Mouse (Mus musculus) heart, embryonic 10.5 days (tissue): ENCODE measurements around the gene Zbp1. TPM values are rescaled to one million over a fixed set of nuclear protein-coding genes. Genes with fewer than 3 reads are reported as not detected.
A peak's percentile ranks its signal among the peaks of the same experiment; 100 is the strongest.

Experiments
- DNase-seq: peaks from one replicate; pipeline ENCODE4 v3.0.0-alpha.2; 2017; ENCODE audit warnings: low spot score
- H3K27ac ChIP-seq: fragments of 300-500 bp; sonication (generic); 2 replicates; pipeline ENCODE4 v1.5.1; 2016; ENCODE audit warnings: mild to moderate bottlenecking
- H3K27me3 ChIP-seq: fragments of 300-500 bp; sonication (generic); 2 replicates; pipeline ENCODE4 v1.6.1; 2016; ENCODE audit warnings: mild to moderate bottlenecking; ENCODE audit not compliant: poor library complexity, insufficient read depth, severe bottlenecking
- H3K36me3 ChIP-seq: fragments of 300-500 bp; sonication (generic); 2 replicates; pipeline ENCODE4 v1.6.1; 2016; ENCODE audit warnings: mild to moderate bottlenecking, moderate library complexity
- H3K4me1 ChIP-seq: fragments of 300-500 bp; sonication (generic); 2 replicates; pipeline ENCODE4 v1.6.1; 2016; ENCODE audit warnings: mild to moderate bottlenecking
- H3K4me3 ChIP-seq: fragments of 300-500 bp; sonication (generic); 2 replicates; pipeline ENCODE4 v1.5.1; 2016; ENCODE audit warnings: mild to moderate bottlenecking, moderate library complexity
- H3K9me3 ChIP-seq: fragments of 300-500 bp; sonication (generic); 2 replicates; pipeline ENCODE4 v1.6.1; 2016; ENCODE audit warnings: mild to moderate bottlenecking, moderate library complexity
- WGBS: fragments of 180-500 bp; shearing (Covaris S2); methylation state at CpG from one replicate; pipeline ENCODE4 v1.1.7; 2016; 5-methylcytosine and 5-hydroxymethylcytosine counted together
- polyA plus RNA-seq: library from polyadenylated mRNA; unstranded; fragments of >200 nt; fragmentation: Nextera tagmentation; extraction: Ambion mirVana; gene quantifications from 2 replicates; pipeline ENCODE4 v1.2.1, GENCODE M21; 2016

The Zbp1 gene
- polyA plus RNA-seq, 1 experiment from 2014 or later = not detected

DNA sequence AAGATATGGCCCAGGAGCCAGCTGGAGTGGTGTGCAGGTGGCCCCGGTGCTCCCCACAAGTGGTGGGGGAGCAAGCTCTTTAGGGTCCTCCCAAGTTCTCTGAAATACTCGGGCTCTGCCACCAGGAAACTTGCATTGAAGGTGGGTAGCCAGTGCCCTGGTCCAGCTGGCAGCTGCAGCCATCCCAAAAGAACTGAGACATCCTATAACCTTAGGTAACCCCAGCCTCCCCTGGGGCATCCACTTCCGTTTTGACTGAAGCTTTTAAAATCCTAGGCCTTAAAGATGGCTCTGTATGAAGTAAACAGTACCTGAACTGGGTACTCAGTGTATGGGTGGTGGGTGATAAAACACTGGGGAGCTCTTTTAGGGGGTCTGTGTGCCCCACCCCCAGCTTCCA, 4.8 kb upstream of the Zbp1 start:
- Histone ChIP-seq H3K4me1 (no peaks in the 10 kb centered on the region), H3K27me3 (peaks cover 19% of the 10 kb centered on the region), H3K27ac (no peak overlapping the region), H3K36me3 (peaks cover 17% of the 10 kb centered on the region), H3K9me3 (no peaks in the 10 kb centered on the region), H3K4me3 (no peak overlapping the region)
- DNase-seq = no peak
- 74% methylated on average over 3 of the region's 3 CpGs for WGBS

DNA sequence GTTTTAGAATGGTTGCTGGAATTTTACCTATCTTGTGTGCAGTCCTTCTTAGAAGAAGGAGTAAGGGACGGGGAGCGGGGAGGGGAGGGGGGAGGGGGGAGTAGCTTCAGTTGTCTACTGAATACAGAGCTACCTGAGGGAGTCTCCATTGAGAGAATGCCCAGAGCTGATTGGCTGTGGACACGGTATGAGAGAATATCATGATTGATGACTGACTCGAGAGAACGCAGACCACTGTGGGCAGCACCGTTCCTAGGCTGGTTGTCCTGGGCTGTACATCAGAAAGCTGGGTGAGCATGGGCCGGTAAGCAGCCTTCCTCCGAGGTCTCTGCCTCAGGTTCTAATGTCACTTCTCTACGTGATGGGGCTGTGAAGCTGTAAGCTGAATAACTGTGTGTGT, 2.0 kb upstream of the Zbp1 start:
- DNase-seq = peak; percentile 55
- no peak overlapping the region for H3K27ac ChIP-seq
- peaks cover 26% of the 10 kb centered on the region for H3K27me3 ChIP-seq
- no peak overlapping the region for H3K4me3 ChIP-seq
- H3K9me3 ChIP-seq = no peaks in the 10 kb centered on the region
- H3K4me1 ChIP-seq = no peaks in the 10 kb centered on the region
- 89% methylated on average over 9 of the region's 9 CpGs for WGBS
- H3K36me3 ChIP-seq = no peaks in the 10 kb centered on the region

DNA sequence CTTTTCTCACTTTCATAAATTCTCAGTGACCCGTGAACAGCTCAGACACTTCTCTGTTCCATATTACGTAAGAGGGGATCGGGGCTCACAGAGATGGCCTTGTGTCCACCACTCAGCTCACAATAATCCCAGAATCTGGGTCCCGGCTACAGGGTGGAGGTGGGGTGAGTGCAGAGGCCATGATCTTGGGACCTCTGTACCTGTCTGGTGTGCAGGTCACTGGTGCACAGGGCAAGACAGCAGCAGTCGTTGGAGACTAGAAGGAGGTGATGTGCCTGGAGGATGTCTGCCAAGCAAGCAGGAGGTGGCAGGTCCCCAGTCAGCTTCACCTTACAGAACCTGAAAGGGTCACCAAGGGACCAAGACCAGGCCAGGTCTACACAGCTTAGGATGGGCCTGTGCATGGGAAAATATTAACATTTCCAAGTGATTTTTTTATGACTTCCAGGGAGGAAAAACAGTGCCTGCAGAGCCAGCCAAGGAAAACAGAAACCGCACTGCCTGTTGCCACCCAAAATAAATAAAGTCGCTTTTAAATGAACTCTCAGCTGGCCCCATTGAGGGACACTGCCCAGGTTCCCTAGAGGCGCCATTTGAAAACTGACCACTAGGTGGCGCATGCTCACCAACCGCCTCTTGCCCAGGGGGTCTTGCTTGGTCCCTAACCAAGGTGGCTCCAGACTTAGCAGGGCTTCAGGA, 682 bp upstream of the Zbp1 start:
- no peak overlapping the region for H3K4me3 ChIP-seq
- peak; percentile 78 for DNase-seq
- H3K9me3 ChIP-seq = no peaks in the 10 kb centered on the region
- H3K36me3 ChIP-seq = no peaks in the 10 kb centered on the region
- WGBS = 45% methylated on average over 10 of the region's 10 CpGs
- no peak overlapping the region for H3K27ac ChIP-seq
- H3K27me3 ChIP-seq = peaks cover 25% of the 10 kb centered on the region
- no peaks in the 10 kb centered on the region for H3K4me1 ChIP-seq

DNA sequence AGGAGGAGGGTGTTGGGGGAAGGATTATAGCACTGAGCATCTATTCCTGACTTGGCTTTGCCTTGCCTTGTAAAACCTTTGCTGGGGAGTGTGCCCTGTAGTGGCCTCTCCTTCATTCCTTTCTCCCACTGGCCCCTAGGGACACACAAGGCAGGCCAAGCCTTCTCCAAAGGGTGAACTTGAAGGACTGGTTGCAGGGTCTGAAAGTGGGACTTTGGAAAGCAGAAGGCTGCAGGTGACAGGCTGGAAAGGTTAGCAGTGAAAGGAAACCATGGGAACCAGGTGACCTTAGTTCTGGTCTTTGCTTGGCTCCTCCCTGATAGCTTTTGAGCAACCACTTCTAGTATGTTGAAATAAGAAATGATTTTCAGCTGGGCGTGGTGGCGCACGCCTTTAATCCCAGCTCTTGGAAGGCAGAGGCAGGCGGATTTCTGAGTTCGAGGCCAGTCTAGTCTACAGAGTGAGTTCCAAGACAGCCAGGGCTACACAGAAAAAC, 912 bp downstream of the Zbp1 start:
- H3K4me1 ChIP-seq = no peaks in the 10 kb centered on the region
- H3K4me3 ChIP-seq = no peak overlapping the region
- peaks cover 25% of the 10 kb centered on the region for H3K27me3 ChIP-seq
- no peaks in the 10 kb centered on the region for H3K36me3 ChIP-seq
- H3K27ac ChIP-seq = no peak overlapping the region
- WGBS = 84% methylated on average over 5 of the region's 5 CpGs
- H3K9me3 ChIP-seq = no peaks in the 10 kb centered on the region
- DNase-seq = peak; percentile 47

DNA sequence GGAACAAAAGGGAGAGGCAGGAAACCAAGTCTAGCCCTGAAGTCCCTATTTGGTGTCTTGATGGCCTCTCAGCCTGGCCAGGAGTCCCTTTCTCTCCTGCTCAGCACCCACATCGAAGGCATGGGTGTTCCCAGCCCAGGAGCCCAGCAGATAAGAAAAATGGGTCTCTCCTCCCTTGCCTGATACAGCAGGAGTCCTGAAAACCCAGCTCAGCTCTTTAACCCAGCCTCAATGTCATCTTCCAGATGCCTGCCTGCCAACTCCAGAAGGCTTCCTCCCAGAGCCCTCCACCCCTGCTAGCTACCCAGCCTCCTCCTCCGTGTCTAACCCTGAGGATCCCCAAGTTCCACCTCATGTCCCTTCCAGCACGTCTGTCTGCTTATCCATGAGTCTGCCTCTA, 1.5 kb downstream of the Zbp1 start:
- Histone ChIP-seq H3K36me3 (no peaks in the 10 kb centered on the region), H3K27me3 (peaks cover 25% of the 10 kb centered on the region), H3K27ac (no peak overlapping the region), H3K4me1 (no peaks in the 10 kb centered on the region), H3K4me3 (no peak overlapping the region), H3K9me3 (no peaks in the 10 kb centered on the region)
- DNase-seq = peak; percentile 58
- WGBS = 58% methylated on average over 3 of the region's 3 CpGs

DNA sequence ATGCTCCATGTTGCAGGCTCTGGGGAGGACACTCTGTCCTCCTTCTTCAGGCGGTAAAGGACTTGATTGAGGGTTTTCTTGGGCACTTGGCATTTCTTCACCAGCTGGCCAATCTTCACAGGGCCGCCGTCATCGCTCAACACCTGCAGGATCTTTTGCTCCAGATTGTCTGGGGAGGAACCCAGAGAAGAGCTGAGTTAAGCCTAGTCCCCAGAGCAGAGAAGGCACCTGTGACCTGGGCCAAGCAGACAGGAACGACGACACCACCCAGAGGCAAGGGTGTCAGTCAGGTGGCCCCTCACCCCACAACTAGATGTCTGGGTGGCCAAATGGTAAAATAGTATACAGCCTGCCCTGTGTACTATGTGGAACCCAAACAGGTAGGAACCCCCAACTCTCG, 1.9 kb downstream of the Zbp1 start:
- no peaks in the 10 kb centered on the region for H3K36me3 ChIP-seq
- no peaks in the 10 kb centered on the region for H3K4me1 ChIP-seq
- DNase-seq = peak; percentile 62
- H3K4me3 ChIP-seq = no peak overlapping the region
- peaks cover 25% of the 10 kb centered on the region for H3K27me3 ChIP-seq
- WGBS = 87% methylated on average over 7 of the region's 7 CpGs
- no peak overlapping the region for H3K27ac ChIP-seq
- no peaks in the 10 kb centered on the region for H3K9me3 ChIP-seq

DNA sequence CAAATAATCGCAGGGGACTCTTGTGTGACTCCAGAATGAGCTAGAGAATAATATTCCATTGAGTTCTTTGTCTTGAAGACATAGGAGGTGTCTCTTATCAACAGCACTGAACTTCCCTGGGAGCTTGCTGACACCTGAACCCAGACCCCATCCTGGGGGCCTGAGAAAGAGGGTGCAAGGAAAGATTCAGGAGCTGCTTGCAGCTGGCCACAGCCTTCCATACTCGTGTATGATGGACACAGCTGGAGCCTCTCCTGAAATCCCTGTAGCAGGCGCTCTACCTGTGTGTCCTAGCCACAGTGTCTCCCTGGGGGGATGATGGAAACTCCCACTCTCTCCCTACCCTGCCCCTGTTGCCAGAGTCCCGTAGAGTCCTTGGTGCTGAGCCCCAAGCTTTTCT, 6.5 kb downstream of the Zbp1 start:
- Histone ChIP-seq H3K4me3 (no peak overlapping the region), H3K9me3 (no peaks in the 10 kb centered on the region), H3K27me3 (peaks cover 16% of the 10 kb centered on the region), H3K27ac (no peak overlapping the region), H3K4me1 (no peaks in the 10 kb centered on the region), H3K36me3 (no peaks in the 10 kb centered on the region)
- DNase-seq = peak; percentile 56
- WGBS = 60% methylated on average over 4 of the region's 4 CpGs

DNA sequence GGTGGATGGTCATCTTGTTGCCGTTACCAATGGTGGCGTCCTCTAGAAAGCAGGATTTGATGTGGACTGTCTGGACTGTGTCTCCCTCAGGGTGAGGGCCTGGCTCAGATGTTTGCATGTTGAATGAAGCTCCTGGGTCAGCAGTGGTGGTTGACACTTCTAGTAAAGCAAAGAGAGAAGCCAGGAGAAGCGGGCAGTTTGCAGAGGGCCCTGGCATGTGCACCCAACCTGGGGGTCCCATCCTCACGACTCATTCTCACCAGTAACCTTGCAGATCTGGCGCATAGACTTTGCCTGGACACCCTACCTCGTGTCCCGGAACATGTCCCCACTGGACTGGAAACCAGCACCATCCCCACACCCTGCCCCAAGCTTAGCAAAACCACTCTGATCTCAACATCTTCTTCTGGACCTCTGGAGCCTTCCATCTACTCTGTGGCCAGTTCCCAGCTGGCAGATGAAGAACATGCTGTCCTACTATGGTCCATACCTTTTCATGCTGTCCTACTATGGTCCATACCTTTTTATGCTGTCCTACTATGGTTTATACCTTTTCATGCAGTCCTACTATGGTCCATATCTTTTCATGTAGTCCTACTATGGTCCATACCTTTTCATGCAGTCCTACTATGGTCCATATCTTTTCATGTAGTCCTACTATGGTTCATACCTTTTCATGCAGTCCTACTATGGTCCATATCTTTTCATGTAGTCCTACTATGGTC, 9.5 kb downstream of the Zbp1 start:
- no peak overlapping the region for H3K27ac ChIP-seq
- 86% methylated on average over 7 of the region's 7 CpGs for WGBS
- H3K9me3 ChIP-seq = no peaks in the 10 kb centered on the region
- H3K4me1 ChIP-seq = no peaks in the 10 kb centered on the region
- peak; percentile 64 for DNase-seq
- H3K4me3 ChIP-seq = no peak overlapping the region
- H3K27me3 ChIP-seq = peaks cover 7% of the 10 kb centered on the region; the same call in 1 of the 2 replicates
- H3K36me3 ChIP-seq = no peaks in the 10 kb centered on the region

DNA sequence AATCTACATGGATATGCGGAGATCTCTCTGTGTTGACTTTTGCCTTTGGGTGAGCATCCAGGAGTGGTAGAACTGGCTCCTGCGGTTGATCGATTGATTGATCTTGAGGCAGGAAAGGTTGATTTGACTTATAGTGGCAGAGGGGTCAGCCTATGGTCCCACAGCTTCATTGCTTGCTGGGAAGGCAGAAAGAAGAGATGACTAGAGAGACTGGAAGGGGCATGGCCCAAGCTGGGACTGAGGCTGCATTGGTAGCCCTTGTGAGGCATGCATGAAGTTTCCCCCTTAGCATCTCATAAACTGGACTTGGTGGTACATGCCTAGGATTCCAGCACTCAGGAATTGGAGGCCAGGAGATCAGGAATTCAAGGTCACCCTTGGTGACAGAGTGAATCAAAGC, 11.7 kb downstream of the Zbp1 start:
- WGBS = 87% methylated on average over 3 of the region's 3 CpGs
- no peak overlapping the region for H3K27ac ChIP-seq
- DNase-seq = peak; percentile 66
- no peaks in the 10 kb centered on the region for H3K9me3 ChIP-seq
- H3K36me3 ChIP-seq = no peaks in the 10 kb centered on the region
- H3K27me3 ChIP-seq = peaks cover 7% of the 10 kb centered on the region; the same call in 1 of the 2 replicates
- H3K4me1 ChIP-seq = no peaks in the 10 kb centered on the region
- no peak overlapping the region for H3K4me3 ChIP-seq

DNA sequence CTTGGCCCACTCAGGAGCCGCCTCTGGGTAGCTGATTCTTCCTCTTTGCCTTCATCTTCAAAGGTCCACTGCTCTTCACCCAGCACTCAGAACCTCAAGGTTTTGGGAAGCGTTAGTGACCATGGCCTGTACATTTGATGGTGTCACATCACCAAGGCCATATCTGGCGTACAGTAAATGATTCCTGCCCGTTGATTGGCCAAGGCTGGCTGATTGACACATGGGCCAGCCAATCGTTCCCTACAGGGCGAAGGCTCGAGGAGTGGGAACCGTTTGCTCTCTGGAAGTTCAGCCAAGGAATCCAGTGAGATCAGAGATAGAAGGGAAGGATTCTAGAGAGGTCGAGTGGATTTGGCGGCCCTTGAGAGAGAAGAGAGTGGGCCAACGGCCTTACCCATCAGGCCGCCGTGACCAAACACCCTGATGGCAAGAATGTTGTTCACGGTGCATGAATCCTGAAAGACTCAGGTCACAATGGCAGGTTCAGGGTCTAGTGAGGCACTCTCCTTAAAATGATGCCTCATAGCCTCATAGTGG, 13.1 kb downstream of the Zbp1 start:
- whole genome bisulfite sequencing = 87% methylated on average over 14 of the region's 14 CpGs

DNA sequence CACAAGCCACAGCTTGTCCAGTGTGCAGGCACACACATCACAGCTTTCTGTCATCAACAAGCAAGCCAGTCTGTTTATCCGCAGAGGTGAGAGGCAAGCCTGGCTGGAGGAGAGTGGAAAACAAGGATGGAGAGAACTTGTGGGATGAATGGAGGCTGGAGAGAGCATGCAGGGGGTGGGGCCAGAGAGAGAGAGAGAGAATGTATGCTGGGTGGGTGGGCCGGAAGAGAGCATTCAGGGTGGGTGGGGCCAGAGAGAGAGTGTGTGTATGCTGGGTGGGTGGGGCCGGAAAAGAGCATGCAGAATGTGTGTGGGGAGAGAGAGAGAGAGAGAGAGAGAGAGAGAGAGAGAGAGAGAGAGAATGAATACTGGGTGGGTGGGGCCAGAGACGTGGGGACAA, 14.1 kb downstream of the Zbp1 start:
- Histone ChIP-seq H3K4me1 (no peaks in the 10 kb centered on the region), H3K9me3 (no peaks in the 10 kb centered on the region), H3K4me3 (no peak overlapping the region), H3K27me3 (0 out of 2 replicates have a peak, but pooled peaks cover 4% of the 10 kb centered on the region), H3K36me3 (no peaks in the 10 kb centered on the region), H3K27ac (no peak overlapping the region)
- WGBS = 62% methylated on average over 4 of the region's 4 CpGs
- DNase-seq = peak; percentile 53

More for the DNA sequence above, 13.1 kb downstream of the Zbp1 start:
- H3K36me3 ChIP-seq = no peaks in the 10 kb centered on the region
- H3K4me1 ChIP-seq = no peaks in the 10 kb centered on the region
- no peak overlapping the region for H3K4me3 ChIP-seq
- no peak overlapping the region for H3K27ac ChIP-seq
- no peaks in the 10 kb centered on the region for H3K9me3 ChIP-seq
- peaks cover 4% of the 10 kb centered on the region; the same call in 1 of the 2 replicates for H3K27me3 ChIP-seq
- DNase-seq = no peak

DNA sequence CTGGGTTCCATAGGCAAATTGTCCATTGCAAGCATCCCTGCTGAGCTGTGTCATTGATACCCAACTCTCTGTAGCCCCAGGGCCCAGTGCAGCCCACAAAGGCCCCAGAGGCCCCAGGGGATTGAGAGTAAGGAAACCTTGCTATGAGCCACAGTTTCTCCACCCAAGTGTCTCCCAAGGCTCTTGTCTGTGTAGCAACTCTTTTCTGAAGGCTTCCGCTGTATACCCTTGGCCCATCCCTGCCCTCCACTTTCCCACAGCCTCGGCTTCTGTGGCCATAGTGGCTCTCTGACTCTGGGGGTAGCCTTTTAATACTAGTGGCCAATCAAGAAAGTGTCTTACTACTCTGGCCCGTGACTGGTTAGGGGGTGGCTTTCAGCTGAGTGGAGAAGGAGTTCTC, 15.0 kb downstream of the Zbp1 start:
- no peaks in the 10 kb centered on the region for H3K9me3 ChIP-seq
- H3K27ac ChIP-seq = no peak overlapping the region
- H3K36me3 ChIP-seq = no peaks in the 10 kb centered on the region
- no peaks in the 10 kb centered on the region for H3K4me1 ChIP-seq
- H3K4me3 ChIP-seq = no peak overlapping the region
- WGBS = 83% methylated on average over 3 of the region's 3 CpGs
- 0 out of 2 replicates have a peak, but pooled peaks cover 4% of the 10 kb centered on the region for H3K27me3 ChIP-seq
- DNase-seq = peak; percentile 66
